Comparison of ENCODE assay signal across 8 mouse cellular contexts in the genomic region with DNA sequence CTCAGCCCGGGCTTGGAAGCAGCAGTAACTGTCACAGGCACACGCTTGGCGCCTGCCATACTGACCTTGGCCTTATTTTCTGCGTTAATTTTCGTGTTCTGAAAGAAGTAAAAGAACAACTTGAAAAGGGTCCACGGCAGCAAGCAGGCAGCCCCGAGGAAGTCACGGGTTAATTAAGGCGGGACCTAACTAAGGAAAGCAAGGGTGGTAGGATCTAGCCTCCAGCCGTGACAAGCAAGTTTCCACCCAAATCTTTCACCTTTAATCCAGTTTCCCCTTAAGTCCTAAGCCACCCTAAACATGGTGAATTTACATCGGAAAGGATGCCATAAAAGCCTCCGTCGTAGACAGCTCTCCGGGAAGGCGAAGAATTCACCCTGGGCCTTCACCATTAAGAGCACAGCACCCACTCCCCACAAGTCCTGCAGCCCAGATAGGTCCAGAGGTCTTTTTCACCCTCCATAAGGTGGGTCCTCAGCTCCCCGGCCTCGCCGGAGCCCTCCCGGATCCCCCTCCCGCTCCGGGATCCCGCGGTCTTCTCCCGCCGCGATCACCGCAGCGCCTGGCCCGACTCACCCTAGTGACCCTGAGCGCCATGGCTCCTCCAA. TPM values are rescaled to one million over a fixed set of nuclear protein-coding genes. Genes with fewer than 3 reads are reported as not detected.
DNase-seq lines count a peak whose midpoint lies in the region; ATAC-seq and TF ChIP-seq lines count a peak whose summit lies in the region.

No protein-coding gene starts in this region.

- no peak overlapping the region for H3K27ac ChIP-seq in forebrain, embryonic 15.5 days (replicated peaks)
- H3K27ac ChIP-seq in liver, embryonic 13.5 days = peak overlapping the region; percentile 97
- no peak overlapping the region for H3K27ac ChIP-seq in small intestine, adult 2 months (ENCODE audit: insufficient read depth, low read depth, low read length)

- under 1% methylated on average over 30 of the region's 30 CpGs for WGBS in forebrain, embryonic 15.5 days
- WGBS in liver, embryonic 13.5 days (ENCODE audit: insufficient replicate concordance) = under 1% methylated on average over 30 of the region's 30 CpGs
- WGBS in small intestine, adult 2 months = under 1% methylated on average over 30 of the region's 30 CpGs

- H3K27me3 ChIP-seq in forebrain, embryonic 15.5 days = no peaks in the 10 kb centered on the region
- no peaks in the 10 kb centered on the region for H3K27me3 ChIP-seq in liver, embryonic 13.5 days
- no peaks in the 10 kb centered on the region for H3K27me3 ChIP-seq in small intestine, adult 2 months (ENCODE audit: control insufficient read depth, insufficient read depth, low read length)

- peak; percentile 41 for ATAC-seq in forebrain, embryonic 15.5 days (replicated peaks)
- ATAC-seq in liver, embryonic 13.5 days (ENCODE audit: low read depth) = peak; percentile 24

- H3K9ac ChIP-seq in forebrain, embryonic 15.5 days (replicated peaks) = peak overlapping the region; percentile 45
- peak overlapping the region; percentile 98 for H3K9ac ChIP-seq in liver, embryonic 13.5 days

- no peaks in the 10 kb centered on the region for H3K9me3 ChIP-seq in forebrain, embryonic 15.5 days
- no peaks in the 10 kb centered on the region for H3K9me3 ChIP-seq in liver, embryonic 13.5 days (replicated peaks)

- no peaks in the 10 kb centered on the region for H3K36me3 ChIP-seq in forebrain, embryonic 15.5 days
- H3K36me3 ChIP-seq in liver, embryonic 13.5 days = peaks cover 46% of the 10 kb centered on the region
- 0 out of 2 replicates have a peak, but pooled peaks cover 2% of the 10 kb centered on the region for H3K36me3 ChIP-seq in small intestine, adult 2 months (ENCODE audit: control insufficient read depth, insufficient read depth, low read length)

- DNase-seq in kidney, postnatal 4 days = peak; percentile 14 to 27
- DNase-seq in kidney, adult 18-20 months = no peak
- peak; percentile 54 for DNase-seq in R1 (ENCODE audit: low read depth, low spot score)
- no peak for DNase-seq in liver, embryonic 13.5 days
- no peak for DNase-seq in adrenal gland, adult 8-10 months
- DNase-seq in cerebellum, adult 9-10 months = no peak

- TF ChIP-seq POLR2A in small intestine, adult 2 months (IDR thresholded peaks at IDR 0.05; ENCODE audit: low read depth, low read length) = no peak

- no peak for TF ChIP-seq CTCF in small intestine, adult 2 months (IDR thresholded peaks at IDR 0.05; ENCODE audit: extremely low read depth, insufficient read length, insufficient replicate concordance, low read depth, low read length)

- peaks cover 25% of the 10 kb centered on the region for H3K4me1 ChIP-seq in forebrain, embryonic 15.5 days
- peaks cover 49% of the 10 kb centered on the region for H3K4me1 ChIP-seq in liver, embryonic 13.5 days (replicated peaks)
- 0 out of 2 replicates have a peak, but pooled peaks cover 2% of the 10 kb centered on the region for H3K4me1 ChIP-seq in small intestine, adult 2 months (ENCODE audit: control insufficient read depth, insufficient read depth, insufficient read length, low read length)

- H3K4me3 ChIP-seq in forebrain, embryonic 15.5 days = peak overlapping the region; percentile 76
- peak overlapping the region; percentile 95 for H3K4me3 ChIP-seq in liver, embryonic 13.5 days (replicated peaks)
- peak overlapping the region; percentile 64 for H3K4me3 ChIP-seq in small intestine, adult 2 months (ENCODE audit: low read depth, low read length)

- H3K4me2 ChIP-seq in forebrain, embryonic 15.5 days (replicated peaks) = peak overlapping the region; percentile 92
- peak overlapping the region; percentile 79 for H3K4me2 ChIP-seq in liver, embryonic 13.5 days

RNA-seq across cellular contexts. Expression of gene Ccnb1, which starts 0.5 kb away (rescaled TPM):
- polyA plus RNA-seq in forebrain, embryonic 15.5 days (2015; fragmentation: Nextera tagmentation; extraction: Ambion mirVana) = 128 and 144 TPM in 2 replicates
- 277 and 297 TPM in 2 replicates for polyA plus RNA-seq in liver, embryonic 13.5 days (2015; fragmentation: Nextera tagmentation; extraction: Ambion mirVana)
- 4.3 and 11.2 TPM in 2 replicates for polyA plus RNA-seq in small intestine, adult 2 months (2012; rRNA removed)
- total RNA-seq in adrenal gland, adult 8-10 months (2022) = 1 to 10 TPM in 3 of 4 experiments, under 1 TPM in 1; 0.97 to 3.7 (median 2.3) TPM

RNA-seq across cellular contexts. Expression of gene Cenph, which starts 10.2 kb away (rescaled TPM):
- polyA plus RNA-seq in forebrain, embryonic 15.5 days (2015; fragmentation: Nextera tagmentation; extraction: Ambion mirVana) = 16.2 and 16.3 TPM in 2 replicates
- polyA plus RNA-seq in liver, embryonic 13.5 days (2015; fragmentation: Nextera tagmentation; extraction: Ambion mirVana) = 46.2 and 57.1 TPM in 2 replicates
- 0.33 TPM in 1 of 2 replicates, not detected in the other for polyA plus RNA-seq in small intestine, adult 2 months (2012; rRNA removed)
- total RNA-seq in adrenal gland, adult 8-10 months (2022) = under 1 TPM in 3 of 4 experiments, not detected in 1; 0.38 to 0.66 (median 0.55) TPM

RNA-seq across cellular contexts. Expression of gene Mrps36, which starts 41.5 kb away (rescaled TPM):
- polyA plus RNA-seq in forebrain, embryonic 15.5 days (2015; fragmentation: Nextera tagmentation; extraction: Ambion mirVana) = 111 and 119 TPM in 2 replicates
- polyA plus RNA-seq in liver, embryonic 13.5 days (2015; fragmentation: Nextera tagmentation; extraction: Ambion mirVana) = 159 and 167 TPM in 2 replicates
- polyA plus RNA-seq in small intestine, adult 2 months (2012; rRNA removed) = 28.9 and 50.7 TPM in 2 replicates
- 100 to 1,000 TPM in 1 of 4 experiments, 10 to 100 TPM in 3; 62.7 to 106 (median 84.0) TPM for total RNA-seq in adrenal gland, adult 8-10 months (2022)

RNA-seq across cellular contexts. Expression of gene Slc30a5, which starts 47.3 kb away (rescaled TPM):
- polyA plus RNA-seq in forebrain, embryonic 15.5 days (2015; fragmentation: Nextera tagmentation; extraction: Ambion mirVana) = 36.3 and 36.6 TPM in 2 replicates
- 27.0 and 34.3 TPM in 2 replicates for polyA plus RNA-seq in liver, embryonic 13.5 days (2015; fragmentation: Nextera tagmentation; extraction: Ambion mirVana)
- polyA plus RNA-seq in small intestine, adult 2 months (2012; rRNA removed) = 14.0 and 24.7 TPM in 2 replicates
- 10 to 100 TPM; 42.6 to 47.9 (median 44.9) TPM for total RNA-seq in adrenal gland, adult 8-10 months (2022)

RNA-seq across cellular contexts. Expression of gene Cdk7, which starts 55.2 kb away (rescaled TPM):
- polyA plus RNA-seq in forebrain, embryonic 15.5 days (2015; fragmentation: Nextera tagmentation; extraction: Ambion mirVana) = 55.0 and 56.2 TPM in 2 replicates
- polyA plus RNA-seq in liver, embryonic 13.5 days (2015; fragmentation: Nextera tagmentation; extraction: Ambion mirVana) = 49.1 and 54.9 TPM in 2 replicates
- 2.9 and 6.9 TPM in 2 replicates for polyA plus RNA-seq in small intestine, adult 2 months (2012; rRNA removed)
- 10 to 100 TPM; 45.1 to 57.7 (median 45.5) TPM for total RNA-seq in adrenal gland, adult 8-10 months (2022)

Comparison
In these comparisons a context has a peak if more than half of its experiments do, and no peak if none do; other contexts are left out.
1. DNase-seq: peak in kidney, postnatal 4 days (2 of 2) and R1 (single experiment); none in kidney, adult 18-20 months (single experiment), liver, embryonic 13.5 days (single experiment), adrenal gland, adult 8-10 months (single experiment) and cerebellum, adult 9-10 months (single experiment).
2. RNA of gene Ccnb1, which starts 0.5 kb away (polyA plus RNA-seq): 277 to 297 TPM in liver, embryonic 13.5 days and 128 to 144 TPM in forebrain, embryonic 15.5 days; 4.3 to 11.2 TPM in small intestine, adult 2 months; every median in the first group is over 10 times any median in the second.
3. RNA of gene Cenph, which starts 10.2 kb away (polyA plus RNA-seq): 46.2 to 57.1 TPM in liver, embryonic 13.5 days and 16.2 to 16.3 TPM in forebrain, embryonic 15.5 days; 0.33 TPM in small intestine, adult 2 months; every median in the first group is over 10 times any median in the second.
4. Peak in every context shown above with its lines, with median percentiles within 50 percentile points of each other: H3K4me3 ChIP-seq.